Mouse (Mus musculus) megakaryocyte, embryonic 14.5 days (primary cell): Measurements from ENCODE around the gene Klf13.

Experiments used
- FLI1 ChIP-seq: IDR thresholded peaks from 2 replicates; pipeline ENCODE4 v1.6.1; 2012; ENCODE audit warnings: low read length, inconsistent platforms, mixed read lengths
- GATA1 ChIP-seq: IDR thresholded peaks from 3 replicates; pipeline ENCODE4 v1.6.1; 2012; ENCODE audit warnings: mixed read lengths, low read length, inconsistent platforms, borderline replicate concordance

DNA sequence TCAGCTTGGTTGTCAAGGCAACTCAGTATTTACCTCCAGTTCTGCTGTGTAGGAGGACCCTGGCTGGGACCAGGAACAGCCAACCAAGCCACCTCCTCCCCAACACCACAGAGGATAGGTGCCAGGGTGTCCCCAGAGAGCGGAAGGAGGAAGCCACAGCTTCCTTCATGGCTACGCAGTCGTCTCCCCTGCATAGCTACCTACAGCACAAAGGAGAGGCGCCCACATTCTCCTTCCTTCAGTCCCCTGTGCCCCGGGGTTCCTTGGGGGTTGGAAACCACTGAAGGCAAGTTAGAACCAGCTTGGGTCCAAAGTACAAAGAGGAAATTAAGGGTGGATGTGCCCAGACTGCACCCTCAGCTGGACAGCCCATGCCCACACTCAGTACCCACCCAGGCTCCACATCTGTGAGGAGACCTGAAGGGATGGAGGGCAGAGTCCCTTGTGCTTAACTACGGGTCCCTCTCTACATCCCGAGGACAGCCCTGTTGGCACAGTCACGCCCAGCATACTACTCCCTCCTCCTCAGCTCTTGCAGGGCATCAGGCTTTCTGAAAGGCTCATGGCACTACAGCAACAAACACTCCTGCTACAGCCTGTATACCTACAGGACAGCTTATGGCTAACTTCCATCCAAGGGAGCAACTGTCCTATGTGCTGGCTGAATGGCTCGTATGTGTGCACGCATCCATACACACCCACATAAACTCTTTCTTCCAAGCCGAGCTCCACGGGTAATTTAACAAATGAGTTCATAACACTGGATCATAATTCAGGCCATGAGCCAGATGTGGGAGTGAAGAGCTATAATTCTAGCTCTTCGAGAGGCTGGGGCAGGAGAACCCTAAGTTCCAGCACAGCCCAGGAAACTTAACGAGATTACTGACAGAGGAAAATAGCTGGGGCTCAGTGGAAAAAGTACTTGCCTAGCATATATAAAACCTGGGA, 13.0 kb downstream of the Klf13 start:
- TF ChIP-seq GATA1 = no peak
- TF ChIP-seq FLI1 = no peak
